Mouse (Mus musculus) kidney, postnatal 25 days (tissue): ENCODE data around the gene Slc2a5.
A peak's percentile ranks its signal among the peaks of the same experiment; 100 is the strongest.

ENCODE experiments used
- DNase-seq, 2 experiments: peaks; one replicate each; pipeline ENCODE4 v3.0.0; 2021; ENCODE audit warnings: mixed read lengths in 2 of 2

Slc2a5 gene

DNA sequence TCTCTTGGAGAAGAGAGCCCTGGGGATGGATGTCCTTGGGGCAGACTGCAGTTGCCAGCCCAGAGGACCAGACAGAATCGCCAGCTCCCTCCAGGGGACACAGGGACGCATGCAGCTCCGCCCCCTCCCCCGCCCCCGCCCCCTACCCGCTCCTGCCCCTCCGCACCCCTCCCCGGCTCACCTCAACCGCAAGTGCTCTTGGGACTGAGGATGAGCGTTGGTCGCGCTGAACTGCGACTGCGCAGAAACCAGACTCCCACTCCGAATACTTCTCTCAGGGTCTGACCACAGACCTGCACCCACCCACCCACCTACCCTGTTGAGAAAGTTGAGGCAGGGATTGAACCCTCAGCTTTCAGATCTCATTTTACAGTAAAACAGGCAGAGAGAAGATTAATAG is at the start of gene Slc2a5:
Slc2a5 (plus strand) TSS at position 229 of the 400 bp plus-strand sequence.
- no peak for DNase-seq

DNA sequence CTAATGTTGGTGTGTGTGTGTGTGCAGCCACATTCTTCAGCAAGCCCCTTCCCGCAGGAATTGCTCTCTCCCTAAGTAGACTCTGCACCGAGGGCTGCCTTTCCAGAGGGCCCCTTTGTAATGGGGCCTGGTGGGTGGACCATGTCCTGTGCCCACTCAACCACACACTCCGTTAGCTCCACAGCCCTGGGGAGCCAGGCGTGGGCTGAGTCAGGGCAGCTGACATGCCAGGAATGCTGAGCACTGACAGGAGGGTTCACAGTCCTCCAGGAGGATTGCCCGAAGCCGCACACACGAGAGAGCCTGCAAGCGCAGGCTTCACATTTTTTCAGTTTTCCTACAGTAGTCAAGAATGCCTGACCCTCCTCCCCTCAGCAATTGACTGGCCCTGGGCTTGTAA is 48.9 kb upstream of the Slc2a5 start:
- peak; percentile 58 to 87 for DNase-seq

GRCm38 (mm10) chr4:150072416-150073101 is 46.5 kb upstream of the Slc2a5 start:
- no peak for DNase-seq

DNA sequence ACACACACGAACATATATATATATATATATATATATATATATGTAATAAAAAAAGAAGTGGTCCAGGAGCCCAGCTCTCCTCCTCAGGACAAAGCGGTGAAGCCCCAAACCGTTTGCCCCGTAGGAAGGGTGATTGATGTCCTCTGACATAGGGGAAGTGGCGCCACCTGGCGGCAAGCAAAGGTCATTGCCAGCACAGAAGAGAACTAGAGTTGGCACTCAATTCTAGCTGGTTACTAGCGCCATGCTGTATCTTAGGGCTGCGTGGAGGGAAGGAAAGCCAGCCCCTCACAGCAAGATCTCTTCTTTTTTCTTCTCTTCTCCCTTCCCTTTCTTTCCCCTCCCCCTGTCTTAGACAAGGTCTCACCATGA is 46.0 kb upstream of the Slc2a5 start:
- peak; percentile 61 to 71 for DNase-seq

GRCm38 (mm10) chr4:150075350-150075749 is 43.7 kb upstream of the Slc2a5 start:
- no peak for DNase-seq

- no peak for DNase-seq
Measured at GRCm38 (mm10) chr4:150076147-150076546, 42.9 kb upstream of the Slc2a5 start.

DNA sequence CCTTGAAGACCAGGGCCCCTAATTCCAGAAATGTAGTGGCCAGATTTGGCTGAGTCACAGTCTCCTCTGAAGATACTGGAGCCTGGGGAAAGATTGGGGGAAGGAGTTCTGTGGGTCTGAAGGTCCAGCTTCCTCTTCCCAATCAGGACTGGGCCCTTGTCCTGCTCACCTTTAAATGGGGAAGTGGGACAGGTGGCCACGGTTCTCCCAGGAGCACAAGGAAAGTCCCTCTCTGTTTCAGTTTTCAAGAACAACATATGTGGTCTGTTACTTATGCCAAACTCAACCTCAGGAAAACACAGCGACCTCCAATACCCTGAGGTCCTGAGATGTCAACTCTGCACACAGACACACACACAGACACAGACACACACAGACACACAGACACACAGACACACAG is 40.4 kb upstream of the Slc2a5 start:
- DNase-seq, result no peak

DNA sequence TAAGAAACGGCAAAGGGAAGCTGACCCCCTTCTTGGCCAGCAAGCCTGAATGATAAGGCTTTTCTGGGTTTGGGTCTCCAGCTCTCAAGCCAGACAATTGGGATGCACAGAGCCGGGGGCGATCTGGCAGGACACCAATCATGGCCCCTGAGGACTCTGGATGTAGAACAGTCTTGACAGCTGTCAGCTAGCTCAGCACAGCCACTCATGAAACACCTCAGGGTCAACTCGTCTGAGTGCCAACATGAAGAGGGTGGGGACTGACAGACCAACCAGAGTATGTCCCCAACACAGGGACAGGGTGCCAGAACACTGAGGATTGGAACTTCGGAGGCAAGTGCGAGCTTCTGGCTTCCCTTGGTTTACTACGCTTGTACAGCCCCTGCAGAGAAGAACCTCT is 39.8 kb upstream of the Slc2a5 start:
- DNase-seq, result no peak

GRCm38 (mm10) chr4:150080330-150080967 is 38.6 kb upstream of the Slc2a5 start:
- no peak for DNase-seq

DNA sequence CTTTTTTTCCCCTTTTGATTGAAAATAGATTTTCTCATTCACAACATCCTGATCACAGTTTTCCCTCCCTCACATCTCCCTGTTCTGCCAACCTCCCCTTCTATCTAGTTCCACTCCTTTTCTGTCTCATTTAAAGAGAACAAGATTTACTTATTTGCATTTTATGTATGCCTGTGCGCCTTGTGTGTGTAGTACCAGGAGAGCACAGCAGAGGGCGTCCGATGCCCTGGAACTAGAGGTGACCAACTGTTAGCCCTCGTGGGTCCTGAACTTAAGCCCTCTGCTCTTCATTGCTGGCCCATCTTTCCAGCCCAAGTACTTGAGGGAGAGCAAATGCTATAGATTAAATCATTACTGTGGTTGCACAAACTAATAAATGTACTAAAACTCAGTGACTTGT is 33.7 kb upstream of the Slc2a5 start:
- DNase-seq, result no peak

DNA sequence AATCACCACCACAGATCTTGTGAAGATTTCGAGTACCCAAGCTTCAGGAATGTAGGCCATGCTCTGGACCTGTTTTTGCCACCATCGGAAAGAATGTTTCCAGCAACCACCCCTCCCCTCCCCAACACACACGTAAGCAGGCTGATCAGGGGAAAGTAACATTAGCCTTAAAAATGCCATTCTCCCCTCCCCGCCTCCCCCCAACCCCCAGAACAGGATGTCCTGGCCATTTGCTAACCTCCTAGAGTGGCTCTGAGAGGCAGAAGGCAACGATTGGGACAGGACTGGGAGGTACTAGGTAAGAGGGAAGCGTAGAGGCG is 32.3 kb upstream of the Slc2a5 start:
- DNase-seq, result no peak

- DNase-seq, result peak; percentile 96
Measured at GRCm38 (mm10) chr4:150087161-150087889, 31.8 kb upstream of the Slc2a5 start, which contains the start of gene Gpr157. Gene Gpr157 (plus strand): TSS chr4:150087365.

DNA sequence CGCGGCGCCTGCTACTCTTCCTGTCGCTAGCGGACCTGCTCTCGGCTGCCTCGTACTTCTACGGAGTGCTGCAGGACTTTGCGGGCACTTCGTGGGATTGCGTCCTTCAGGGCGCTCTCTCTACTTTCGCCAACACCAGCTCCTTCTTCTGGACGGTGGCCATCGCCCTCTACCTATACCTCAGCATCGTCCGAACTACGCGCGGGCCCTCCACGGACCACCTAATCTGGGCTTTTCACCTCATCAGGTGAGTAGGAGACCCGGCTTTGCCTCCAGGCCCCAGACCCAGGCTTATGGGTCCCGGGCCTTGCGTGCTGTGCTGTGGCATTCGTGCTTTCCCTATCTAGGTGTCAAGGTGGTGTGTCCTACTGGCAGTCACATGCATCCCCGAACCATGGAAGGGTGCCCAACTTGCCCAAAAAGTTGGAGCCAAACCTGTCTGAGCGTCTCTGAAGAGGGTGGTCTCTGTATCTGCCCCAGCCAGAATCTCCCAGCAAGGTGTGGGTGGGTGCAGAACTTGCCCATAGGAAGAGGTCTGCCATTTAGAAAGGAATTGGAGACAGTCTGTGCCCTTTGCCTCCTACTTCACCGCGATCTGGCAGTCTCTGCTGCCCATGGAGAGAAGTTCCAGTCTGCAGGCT is 31.1 kb upstream of the Slc2a5 start:
- DNase-seq, result no peak

GRCm38 (mm10) chr4:150089121-150089520 is 30.0 kb upstream of the Slc2a5 start:
- DNase-seq, result peak; percentile 43 to 58

- DNase-seq, result peak in 1 of 2 experiments; percentile 48
Measured at GRCm38 (mm10) chr4:150091887-150092582, 27.0 kb upstream of the Slc2a5 start.

DNA sequence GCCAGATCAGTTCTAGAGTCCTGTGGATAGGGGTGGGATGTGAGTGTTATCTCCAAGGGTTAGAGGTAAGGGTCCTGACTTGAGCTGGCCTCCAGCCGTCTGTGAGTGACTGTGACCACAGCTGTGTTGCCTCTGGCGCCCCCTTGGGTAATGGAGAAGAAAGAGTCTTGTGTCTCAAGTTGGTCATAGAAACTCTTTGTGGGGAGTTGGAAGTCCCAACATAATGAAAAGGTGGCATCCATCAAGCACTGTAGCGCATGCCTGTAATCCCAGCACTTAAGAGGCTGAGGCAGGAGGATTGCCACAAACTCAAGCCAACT is 26.5 kb upstream of the Slc2a5 start:
- DNase-seq, result no peak

GRCm38 (mm10) chr4:150093560-150094462 is 25.3 kb upstream of the Slc2a5 start:
- no peak for DNase-seq

DNA sequence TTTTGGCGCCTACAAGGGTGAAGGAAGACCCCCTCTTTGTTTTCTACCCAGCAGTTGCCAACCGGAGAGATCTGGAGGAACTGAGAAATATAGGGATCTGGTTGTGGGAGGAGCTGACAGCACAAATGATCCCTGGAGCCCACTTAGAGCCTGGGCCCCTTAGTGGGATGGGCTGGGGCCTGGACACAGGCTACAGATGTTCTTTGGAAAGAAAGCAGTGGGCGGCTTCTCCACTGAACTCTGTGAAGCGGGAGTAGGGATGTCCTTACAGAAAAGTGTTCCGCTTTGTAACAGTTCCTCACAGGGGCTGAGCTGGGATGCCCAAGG is 24.7 kb upstream of the Slc2a5 start:
- DNase-seq, result no peak

DNA sequence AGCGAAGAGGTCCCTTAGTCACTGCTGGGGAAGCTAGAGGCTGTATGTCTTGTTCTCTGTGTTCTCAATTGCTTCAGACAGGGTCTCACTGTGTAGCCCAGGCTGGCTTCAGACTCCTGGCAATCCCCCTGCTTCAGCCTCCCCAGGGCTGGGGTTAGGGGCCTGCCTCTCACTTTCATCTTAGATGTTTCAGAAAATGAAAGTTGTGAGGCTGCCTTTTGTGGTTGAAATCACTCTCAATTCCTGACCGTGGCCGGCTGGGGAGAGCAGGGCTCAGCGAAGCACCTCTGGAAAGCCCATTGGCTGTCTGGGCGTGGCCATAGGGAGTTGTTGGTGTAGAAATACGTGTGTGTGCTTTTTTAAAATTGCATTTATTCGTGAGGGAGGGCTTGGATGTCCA is 22.8 kb upstream of the Slc2a5 start:
- DNase-seq, result no peak

DNA sequence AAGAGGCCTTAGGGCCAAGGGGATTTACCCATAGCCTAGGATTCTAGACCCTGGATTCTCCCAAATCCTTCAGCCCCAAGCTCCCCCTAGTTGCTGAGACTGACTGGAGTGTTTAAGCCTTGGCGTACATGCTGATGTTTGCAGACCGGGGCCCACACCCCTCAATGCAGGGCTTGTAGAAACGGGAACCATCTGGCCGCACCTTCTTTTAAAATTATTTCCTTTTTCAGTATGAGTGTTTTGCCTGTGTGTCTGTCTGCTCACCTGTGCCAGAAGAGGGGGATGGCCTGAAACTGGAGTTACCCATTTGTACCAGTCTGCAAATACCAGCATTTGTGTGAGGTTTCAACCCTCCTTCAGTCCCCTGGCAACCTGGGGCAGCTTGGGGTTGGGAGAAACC is 21.2 kb upstream of the Slc2a5 start:
- DNase-seq, result no peak

GRCm38 (mm10) chr4:150098880-150099279 is 20.2 kb upstream of the Slc2a5 start:
- peak; percentile 73 to 77 for DNase-seq

DNA sequence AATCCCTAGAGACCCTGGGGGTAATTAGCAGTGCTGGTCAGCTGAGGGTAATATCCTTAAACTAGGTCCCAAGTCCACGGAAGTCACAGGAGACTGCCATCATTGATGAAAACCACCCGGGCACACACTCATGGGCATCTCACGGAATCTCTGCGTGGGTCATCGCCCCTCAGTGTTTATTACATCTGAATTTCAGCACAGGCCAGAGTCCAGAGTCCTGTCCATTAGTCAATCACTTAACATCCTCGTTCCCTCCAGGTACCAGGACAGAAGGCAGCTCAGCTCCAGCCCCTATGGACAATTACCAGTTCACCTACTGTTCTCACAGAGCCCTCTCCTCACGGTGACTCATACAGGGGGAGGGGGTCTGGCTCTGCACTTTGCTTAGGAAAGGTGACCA is 16.3 kb upstream of the Slc2a5 start:
- DNase-seq, result no peak
